Mouse (Mus musculus): ENCODE data around the gene Plcb4. TPM values are rescaled to one million over a fixed set of nuclear protein-coding genes. Genes with fewer than 3 reads are reported as not detected.

Plcb4 gene
- polyA plus RNA-seq, 1 experiment, result 3.7 TPM

DNA sequence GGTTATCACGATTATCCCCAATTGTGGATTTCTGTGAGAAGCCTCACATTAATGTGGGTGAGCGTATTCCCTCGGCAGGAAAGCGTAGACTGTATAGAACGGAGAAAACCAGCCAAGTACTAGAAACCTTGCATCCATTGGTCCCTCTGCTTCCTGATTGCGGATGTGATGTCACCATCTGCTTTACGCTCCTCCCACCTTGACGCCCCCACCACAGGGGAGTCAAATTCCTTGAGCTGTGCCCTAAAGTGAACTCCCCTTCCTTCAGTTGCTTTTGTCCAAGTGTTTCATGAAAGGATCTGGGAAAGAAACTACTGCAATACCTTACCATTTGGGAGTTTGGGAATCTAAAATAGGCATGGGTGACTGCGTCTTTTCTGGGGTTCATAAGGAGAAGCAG lies 111.4 kb downstream of the Plcb4 start:
- Histone ChIP-seq H3K4me3 (ENCODE audit: control insufficient read depth, insufficient read depth, low read length) (no peak overlapping the region), H3K4me1 (replicated peaks; ENCODE audit: control insufficient read depth, insufficient read depth, low read length) (no peaks in the 10 kb centered on the region), H3K36me3 (ENCODE audit: control insufficient read depth, insufficient read depth, low read length) (no peaks in the 10 kb centered on the region), H3K27ac (ENCODE audit: control insufficient read depth, insufficient read depth, low read length) (no peak overlapping the region), H3K27me3 (ENCODE audit: control insufficient read depth, insufficient read depth, low read length) (no peaks in the 10 kb centered on the region)
- TF ChIP-seq POLR2A (IDR thresholded peaks at IDR 0.05; ENCODE audit: control insufficient read depth, extremely low read depth, insufficient read depth, low read length, poor library complexity), result no peak
- DNase-seq, result no peak
- WGBS, result 97% methylated on average over 9 of the region's 9 CpGs

DNA sequence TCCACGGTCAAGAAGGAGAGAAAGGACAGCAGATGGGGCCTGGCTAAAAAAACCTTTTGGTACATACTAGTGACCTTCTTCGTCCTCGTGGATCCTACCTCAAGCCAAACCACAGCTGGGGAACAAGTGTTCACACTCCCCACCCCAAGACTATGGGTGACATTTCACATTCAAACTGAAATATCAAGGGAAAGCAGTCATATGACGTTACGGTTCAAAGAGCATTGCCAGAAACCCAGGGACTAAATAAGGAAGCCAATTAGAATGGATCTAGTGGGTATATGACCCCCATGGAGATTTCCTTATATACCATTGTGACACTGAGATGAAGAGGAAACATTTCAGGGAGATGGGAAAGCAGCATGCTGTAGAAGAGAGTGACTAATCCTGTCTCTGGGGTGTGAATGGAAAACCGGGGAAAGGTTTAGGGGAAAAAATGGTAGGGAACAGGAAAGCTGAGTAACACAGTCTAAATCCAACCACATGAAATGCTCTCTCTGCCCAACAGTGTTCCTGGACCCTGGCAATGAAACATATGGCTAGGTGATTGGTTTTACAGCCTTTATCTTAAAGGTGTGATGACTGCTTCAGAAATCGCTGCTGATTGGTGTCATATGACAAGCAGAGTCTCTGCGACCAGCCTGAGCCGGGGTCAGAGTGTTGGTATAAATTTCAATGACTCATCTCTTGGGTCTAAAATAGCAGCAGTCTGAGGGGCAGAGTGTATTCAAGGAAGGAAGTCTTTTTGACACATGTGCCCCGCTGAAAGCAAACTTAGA lies 114.6 kb downstream of the Plcb4 start:
- Histone ChIP-seq H3K27me3 (ENCODE audit: control insufficient read depth, insufficient read depth, low read length) (no peaks in the 10 kb centered on the region), H3K4me1 (replicated peaks; ENCODE audit: control insufficient read depth, insufficient read depth, low read length) (no peaks in the 10 kb centered on the region), H3K36me3 (ENCODE audit: control insufficient read depth, insufficient read depth, low read length) (no peaks in the 10 kb centered on the region), H3K4me3 (ENCODE audit: control insufficient read depth, insufficient read depth, low read length) (no peak overlapping the region), H3K27ac (ENCODE audit: control insufficient read depth, insufficient read depth, low read length) (no peak overlapping the region)
- 53% methylated on average over 10 of the region's 10 CpGs for WGBS
- no peak for DNase-seq
- TF ChIP-seq CTCF (IDR thresholded peaks at IDR 0.05; ENCODE audit: borderline replicate concordance, control insufficient read depth, extremely low read depth, insufficient read depth, low read length, poor library complexity) (no peak), POLR2A (IDR thresholded peaks at IDR 0.05; ENCODE audit: control insufficient read depth, extremely low read depth, insufficient read depth, low read length, poor library complexity) (no peak)

DNA sequence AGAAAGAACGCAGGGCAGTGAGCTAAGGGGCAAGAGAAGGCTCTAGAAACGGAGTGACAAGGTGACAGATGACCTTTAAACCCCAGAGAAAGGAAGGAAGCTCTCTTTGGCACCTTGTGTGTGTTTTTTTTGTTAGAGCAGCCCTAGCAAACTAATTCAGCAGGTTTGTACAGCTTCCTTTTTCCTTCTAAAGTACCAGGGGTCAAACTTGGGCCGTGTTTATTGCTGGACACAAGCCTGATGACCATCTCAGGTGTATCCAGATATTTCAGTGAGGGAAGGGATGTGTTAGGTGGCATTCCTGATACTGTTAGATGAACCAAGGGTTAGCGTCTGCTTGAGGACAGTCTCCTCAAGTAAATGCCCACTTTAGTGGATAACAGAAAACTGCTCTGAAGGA lies 116.2 kb downstream of the Plcb4 start:
- TF ChIP-seq CTCF (IDR thresholded peaks at IDR 0.05; ENCODE audit: borderline replicate concordance, control insufficient read depth, extremely low read depth, insufficient read depth, low read length, poor library complexity), result no peak
- TF ChIP-seq POLR2A (IDR thresholded peaks at IDR 0.05; ENCODE audit: control insufficient read depth, extremely low read depth, insufficient read depth, low read length, poor library complexity), result no peak
- H3K4me1 ChIP-seq (replicated peaks; ENCODE audit: control insufficient read depth, insufficient read depth, low read length), result no peaks in the 10 kb centered on the region
- no peaks in the 10 kb centered on the region for H3K36me3 ChIP-seq (ENCODE audit: control insufficient read depth, insufficient read depth, low read length)
- H3K27ac ChIP-seq (ENCODE audit: control insufficient read depth, insufficient read depth, low read length), result no peak overlapping the region
- H3K27me3 ChIP-seq (ENCODE audit: control insufficient read depth, insufficient read depth, low read length), result no peaks in the 10 kb centered on the region
- no peak for DNase-seq
- 58% methylated on average over 4 of the region's 4 CpGs for WGBS
- no peak overlapping the region for H3K4me3 ChIP-seq (ENCODE audit: control insufficient read depth, insufficient read depth, low read length)

DNA sequence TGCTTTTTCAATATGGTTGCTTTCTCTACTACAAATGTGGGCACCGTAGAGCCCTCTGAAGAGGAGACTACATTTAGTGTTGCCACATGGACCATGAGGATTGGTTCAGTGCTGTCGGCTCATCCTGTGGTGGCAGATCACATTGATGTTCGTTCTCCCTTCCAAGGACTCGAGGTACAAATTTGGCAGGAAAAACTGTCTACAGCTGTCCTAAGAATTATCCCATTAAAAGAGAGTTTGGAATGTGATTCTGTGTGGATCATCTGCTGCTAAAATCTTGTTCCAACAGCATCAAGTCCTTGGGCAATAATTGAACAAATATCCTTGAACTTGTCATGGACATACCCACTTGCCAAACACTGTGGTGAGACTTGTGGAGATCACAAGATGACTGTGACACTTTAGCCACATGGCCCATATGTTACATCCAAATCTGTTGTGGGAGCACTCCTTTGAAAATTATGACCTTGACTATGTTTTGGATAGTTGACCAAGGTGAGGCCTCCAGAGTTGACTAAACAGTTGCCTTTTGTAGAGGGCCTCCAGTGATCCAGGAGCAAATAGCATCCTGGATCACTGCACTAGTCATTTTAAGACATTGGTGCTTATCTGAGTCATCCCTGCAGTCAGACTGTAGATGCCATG lies 117.4 kb downstream of the Plcb4 start:
- WGBS, result 94% methylated on average over 4 of the region's 4 CpGs
- no peaks in the 10 kb centered on the region for H3K36me3 ChIP-seq (ENCODE audit: control insufficient read depth, insufficient read depth, low read length)
- H3K27ac ChIP-seq (ENCODE audit: control insufficient read depth, insufficient read depth, low read length), result no peak overlapping the region
- H3K4me3 ChIP-seq (ENCODE audit: control insufficient read depth, insufficient read depth, low read length), result no peak overlapping the region
- no peaks in the 10 kb centered on the region for H3K4me1 ChIP-seq (replicated peaks; ENCODE audit: control insufficient read depth, insufficient read depth, low read length)
- DNase-seq, result no peak
- H3K27me3 ChIP-seq (ENCODE audit: control insufficient read depth, insufficient read depth, low read length), result no peaks in the 10 kb centered on the region
- no peak for TF ChIP-seq CTCF (IDR thresholded peaks at IDR 0.05; ENCODE audit: borderline replicate concordance, control insufficient read depth, extremely low read depth, insufficient read depth, low read length, poor library complexity)
- no peak for TF ChIP-seq POLR2A (IDR thresholded peaks at IDR 0.05; ENCODE audit: control insufficient read depth, extremely low read depth, insufficient read depth, low read length, poor library complexity)

DNA sequence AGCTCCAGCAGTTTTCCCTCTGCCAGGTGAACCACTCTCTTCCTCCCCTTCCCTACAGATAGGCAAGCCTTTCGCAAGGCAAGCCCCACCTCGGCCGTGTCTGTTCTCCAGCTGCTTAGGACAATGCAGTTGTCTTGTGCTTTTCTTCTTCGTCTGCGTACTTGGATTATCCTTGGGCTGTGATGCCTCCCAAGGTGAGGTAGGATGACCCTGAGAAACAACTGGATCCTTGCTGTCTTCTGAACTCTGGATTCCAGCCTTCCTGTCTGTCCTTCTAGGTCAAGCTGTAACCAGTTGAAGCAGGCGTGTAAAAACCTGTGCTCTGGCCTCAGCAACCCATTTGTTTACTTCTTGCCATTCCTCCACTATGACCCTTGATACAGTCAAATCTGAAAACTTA lies 122.6 kb downstream of the Plcb4 start:
- DNase-seq, result no peak
- TF ChIP-seq POLR2A (IDR thresholded peaks at IDR 0.05; ENCODE audit: control insufficient read depth, extremely low read depth, insufficient read depth, low read length, poor library complexity) (no peak), CTCF (IDR thresholded peaks at IDR 0.05; ENCODE audit: borderline replicate concordance, control insufficient read depth, extremely low read depth, insufficient read depth, low read length, poor library complexity) (no peak)
- H3K36me3 ChIP-seq (ENCODE audit: control insufficient read depth, insufficient read depth, low read length), result no peaks in the 10 kb centered on the region
- H3K4me3 ChIP-seq (ENCODE audit: control insufficient read depth, insufficient read depth, low read length), result no peak overlapping the region
- H3K27ac ChIP-seq (ENCODE audit: control insufficient read depth, insufficient read depth, low read length), result no peak overlapping the region
- 92% methylated on average over 6 of the region's 6 CpGs for WGBS
- H3K27me3 ChIP-seq (ENCODE audit: control insufficient read depth, insufficient read depth, low read length), result no peaks in the 10 kb centered on the region
- no peaks in the 10 kb centered on the region for H3K4me1 ChIP-seq (replicated peaks; ENCODE audit: control insufficient read depth, insufficient read depth, low read length)

DNA sequence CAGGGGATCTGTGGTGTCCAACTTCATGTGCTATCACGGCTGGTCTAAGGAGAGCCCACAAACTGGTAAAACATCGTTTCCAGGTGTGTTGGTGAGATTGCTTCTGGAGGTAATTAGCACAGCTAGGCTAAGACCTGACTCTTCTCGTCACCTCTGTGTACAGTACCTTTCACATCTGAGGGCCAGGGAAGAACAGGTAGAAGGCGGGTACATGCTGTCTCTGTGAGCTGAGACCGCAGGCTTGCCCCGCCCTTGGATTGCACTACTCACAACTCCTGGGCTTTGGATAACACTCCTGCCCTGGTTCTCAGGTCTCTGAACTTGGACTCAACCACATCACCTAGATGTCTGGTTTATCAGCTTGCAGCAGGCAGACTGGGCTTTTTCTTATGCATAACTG lies 128.6 kb downstream of the Plcb4 start:
- WGBS, result 98% methylated on average over 6 of the region's 6 CpGs

More for the DNA sequence above, 128.6 kb downstream of the Plcb4 start:
- Histone ChIP-seq H3K4me1 (replicated peaks; ENCODE audit: control insufficient read depth, insufficient read depth, low read length) (no peaks in the 10 kb centered on the region), H3K4me3 (ENCODE audit: control insufficient read depth, insufficient read depth, low read length) (no peak overlapping the region), H3K36me3 (ENCODE audit: control insufficient read depth, insufficient read depth, low read length) (no peaks in the 10 kb centered on the region), H3K27me3 (ENCODE audit: control insufficient read depth, insufficient read depth, low read length) (no peaks in the 10 kb centered on the region), H3K27ac (ENCODE audit: control insufficient read depth, insufficient read depth, low read length) (no peak overlapping the region)
- DNase-seq, result no peak
- TF ChIP-seq CTCF (IDR thresholded peaks at IDR 0.05; ENCODE audit: borderline replicate concordance, control insufficient read depth, extremely low read depth, insufficient read depth, low read length, poor library complexity), result no peak

Data from thymus, adult 2 months (tissue).